Mouse (Mus musculus) gastrocnemius, postnatal 4 days (tissue): Measurements from ENCODE around the gene Sema3a. TPM values are rescaled to one million over a fixed set of nuclear protein-coding genes. Genes with fewer than 3 reads are reported as not detected.

Experiments used
- DNase-seq, 2 experiments: peaks; one replicate each; pipeline ENCODE4 v3.0.0; 2021 to 2022; ENCODE audit warnings: low spot score in 2 of 2, mixed read lengths in 2 of 2
- long read RNA-seq, 2 experiments: library from polyadenylated mRNA; stranded (forward); transcript quantifications; one replicate each; pipeline ENCODE4 v2.0.0; 2021
- total RNA-seq, 2 experiments: library from RNA; stranded (reverse); gene quantifications; 2 replicates each; pipeline ENCODE4 v1.2.3; 2021

Gene Sema3a
- total RNA-seq = 10 to 100 TPM; 19.7 to 20.3 TPM
- long read RNA-seq, experiment 1, full-length matches to known transcripts = 10 of 13 reads
- long read RNA-seq, experiment 1, partial matches to known transcripts = 0 of 13 reads
- long read RNA-seq, experiment 1, other reads (novel, unspliced or antisense) = 3 of 13 reads
- long read RNA-seq, experiment 2, full-length matches to known transcripts = 9 of 12 reads
- long read RNA-seq, experiment 2, partial matches to known transcripts = 3 of 12 reads
- long read RNA-seq, experiment 2, other reads (novel, unspliced or antisense) = 0 of 12 reads

- no peak for DNase-seq
Observed at GRCm38 (mm10) chr5:13125241-13125692, at the start of gene Sema3a. Gene Sema3a, plus strand, starts transcription at chr5:13125414.

GRCm38 (mm10) chr5:13084777-13085439 lies 40.3 kb upstream of the Sema3a start:
- no peak for DNase-seq

- no peak for DNase-seq
Observed at GRCm38 (mm10) chr5:13090431-13090830, 34.8 kb upstream of the Sema3a start.

- DNase-seq = no peak
Observed at GRCm38 (mm10) chr5:13109522-13109921, 15.7 kb upstream of the Sema3a start.

- DNase-seq = no peak
Observed at GRCm38 (mm10) chr5:13117236-13117635, 8.0 kb upstream of the Sema3a start.

- DNase-seq = no peak
Observed at GRCm38 (mm10) chr5:13125757-13126156, 543 bp downstream of the Sema3a start.

- no peak for DNase-seq
Observed at GRCm38 (mm10) chr5:13126196-13126595, 982 bp downstream of the Sema3a start.

- no peak for DNase-seq
Observed at GRCm38 (mm10) chr5:13127121-13127520, 1.9 kb downstream of the Sema3a start.

GRCm38 (mm10) chr5:13144733-13145457 lies 19.7 kb downstream of the Sema3a start:
- DNase-seq = no peak

- DNase-seq = no peak
Observed at GRCm38 (mm10) chr5:13149909-13150308, 24.7 kb downstream of the Sema3a start.

- no peak for DNase-seq
Observed at GRCm38 (mm10) chr5:13151002-13151401, 25.8 kb downstream of the Sema3a start.

- no peak for DNase-seq
Observed at GRCm38 (mm10) chr5:13157761-13158612, 32.8 kb downstream of the Sema3a start.

GRCm38 (mm10) chr5:13182186-13182585 lies 57.0 kb downstream of the Sema3a start:
- DNase-seq = no peak

- DNase-seq = no peak
Observed at GRCm38 (mm10) chr5:13197886-13198285, 72.7 kb downstream of the Sema3a start.

- no peak for DNase-seq
Observed at GRCm38 (mm10) chr5:13199709-13200108, 74.5 kb downstream of the Sema3a start.

- no peak for DNase-seq
Observed at GRCm38 (mm10) chr5:13255353-13255752, 130.1 kb downstream of the Sema3a start.

GRCm38 (mm10) chr5:13256321-13256720 lies 131.1 kb downstream of the Sema3a start:
- no peak for DNase-seq

GRCm38 (mm10) chr5:13263087-13263486 lies 137.9 kb downstream of the Sema3a start:
- DNase-seq = no peak

GRCm38 (mm10) chr5:13263539-13263938 lies 138.3 kb downstream of the Sema3a start:
- DNase-seq = no peak

- no peak for DNase-seq
Observed at GRCm38 (mm10) chr5:13312667-13313066, 187.5 kb downstream of the Sema3a start.

- no peak for DNase-seq
Observed at GRCm38 (mm10) chr5:13313977-13314376, 188.8 kb downstream of the Sema3a start.
